Mouse (Mus musculus): ENCODE measurements around the gene Fam117a. TPM values are rescaled to one million over a fixed set of nuclear protein-coding genes. Genes with fewer than 3 reads are reported as not detected.

Gene Fam117a
- 20.8 and 22.7 TPM in 2 replicates for polyA plus RNA-seq (2012; rRNA removed)

GRCm38 (mm10) chr11:95336568-95337128, at the start of gene Fam117a:
Fam117a (plus strand) TSS chr11:95337018.
- H3K27me3 ChIP-seq (replicated peaks; ENCODE audit: control insufficient read depth, insufficient read depth, low read length): no peaks in the 10 kb centered on the region
- no peak for TF ChIP-seq CTCF (conservative IDR thresholded peaks at IDR 0.05; ENCODE audit: insufficient read depth, insufficient read length, low read depth, low read length)
- TF ChIP-seq POLR2A (IDR thresholded peaks at IDR 0.05; ENCODE audit: low read depth, low read length): no peak
- peaks cover 17% of the 10 kb centered on the region; the same call in 1 of the 2 replicates for H3K4me1 ChIP-seq (ENCODE audit: control insufficient read depth, insufficient read depth, low read length)
- H3K36me3 ChIP-seq (ENCODE audit: control insufficient read depth, insufficient read depth, low read length): no peaks in the 10 kb centered on the region
- H3K4me3 ChIP-seq (ENCODE audit: insufficient read depth, low read depth, low read length): peak within 1 kb of the TSS; percentile 87
- H3K27ac ChIP-seq (ENCODE audit: insufficient read depth, low read depth, low read length): peak within 1 kb of the TSS; percentile 33; the same call in 1 of the 2 replicates
- 2% methylated on average over 24 of the region's 27 CpGs for WGBS
- DNase-seq: peak; percentile 95

DNA sequence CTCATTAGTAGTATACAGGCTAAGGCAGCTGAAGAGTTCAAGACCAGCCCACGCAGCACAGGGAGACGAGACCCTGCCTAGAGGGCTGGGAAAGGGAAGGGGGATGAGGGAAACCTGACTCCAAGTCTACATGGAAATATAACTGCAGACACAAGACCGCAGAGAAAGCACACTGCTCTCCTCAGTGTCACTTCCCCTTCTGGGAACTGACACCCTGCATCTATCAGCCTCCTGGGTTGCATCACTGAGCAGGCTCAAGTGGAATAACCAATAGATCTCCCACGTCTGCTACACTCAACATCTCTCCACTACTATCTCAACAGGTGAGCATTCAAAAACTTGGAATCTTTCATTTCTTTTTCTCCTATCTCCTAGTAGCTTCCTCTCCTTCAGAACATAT, 44.8 kb upstream of the Fam117a start:
- Histone ChIP-seq H3K4me3 (ENCODE audit: insufficient read depth, low read depth, low read length) (no peak overlapping the region), H3K27me3 (replicated peaks; ENCODE audit: control insufficient read depth, insufficient read depth, low read length) (no peaks in the 10 kb centered on the region), H3K27ac (ENCODE audit: insufficient read depth, low read depth, low read length) (no peak overlapping the region), H3K4me1 (ENCODE audit: control insufficient read depth, insufficient read depth, low read length) (no peaks in the 10 kb centered on the region), H3K36me3 (ENCODE audit: control insufficient read depth, insufficient read depth, low read length) (peaks cover 9% of the 10 kb centered on the region)
- no peak for DNase-seq
- TF ChIP-seq CTCF (conservative IDR thresholded peaks at IDR 0.05; ENCODE audit: insufficient read depth, insufficient read length, low read depth, low read length): no peak
- no peak for TF ChIP-seq POLR2A (IDR thresholded peaks at IDR 0.05; ENCODE audit: low read depth, low read length)
- 68% methylated on average over 4 of the region's 4 CpGs for whole genome bisulfite sequencing

DNA sequence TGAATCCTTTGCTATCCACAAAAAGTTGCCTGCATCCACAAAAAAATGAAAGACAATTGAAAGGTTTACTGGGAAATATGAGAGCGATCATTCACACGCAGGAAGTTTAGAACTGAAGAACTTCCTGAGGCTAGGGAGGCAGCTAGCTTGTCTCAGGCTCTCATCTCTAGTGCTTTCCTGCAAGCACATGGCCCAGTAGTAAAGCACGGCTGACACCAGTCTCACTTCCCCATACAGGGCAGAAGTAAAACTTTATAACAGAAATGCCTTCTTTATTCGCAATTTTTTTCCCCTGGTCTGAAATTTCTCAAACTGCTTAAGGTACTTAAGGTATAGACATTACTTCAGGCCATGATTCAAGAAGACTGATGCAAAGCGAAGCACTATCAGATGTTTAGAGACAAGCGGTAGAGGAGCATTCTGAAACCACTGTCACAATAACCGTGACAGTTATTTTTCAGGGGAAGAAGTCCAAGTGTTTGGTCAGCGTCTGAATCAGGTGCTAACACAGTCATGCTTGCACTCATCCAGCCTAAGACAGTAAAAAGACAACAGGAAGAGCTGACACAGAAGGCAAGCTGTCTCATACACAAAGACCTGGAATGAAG, 43.7 kb upstream of the Fam117a start:
- peaks cover 12% of the 10 kb centered on the region for H3K36me3 ChIP-seq (ENCODE audit: control insufficient read depth, insufficient read depth, low read length)

DNA sequence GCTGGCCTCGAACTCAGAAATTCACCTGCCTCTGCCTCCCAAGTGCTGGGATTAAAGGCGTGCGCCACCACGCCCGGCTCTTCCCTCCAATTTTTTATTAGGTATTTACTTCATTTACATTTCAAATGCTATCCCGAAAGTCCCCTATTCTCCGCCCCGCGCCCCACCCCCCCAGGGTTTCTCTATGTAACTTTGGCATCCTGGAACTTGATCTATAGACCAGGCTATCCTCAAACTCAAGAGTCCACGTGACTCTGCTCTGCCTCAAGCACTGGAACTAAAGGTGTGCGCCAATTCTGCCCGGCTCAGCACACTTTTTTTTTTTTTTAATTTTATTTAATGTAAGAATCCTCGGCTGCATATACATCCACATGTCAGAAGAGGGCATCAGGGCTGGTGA, 41.1 kb upstream of the Fam117a start:
- no peak for TF ChIP-seq CTCF (conservative IDR thresholded peaks at IDR 0.05; ENCODE audit: insufficient read depth, insufficient read length, low read depth, low read length)
- no peak for TF ChIP-seq POLR2A (IDR thresholded peaks at IDR 0.05; ENCODE audit: low read depth, low read length)
- no peak for DNase-seq
- no peaks in the 10 kb centered on the region for H3K27me3 ChIP-seq (replicated peaks; ENCODE audit: control insufficient read depth, insufficient read depth, low read length)
- no peak overlapping the region for H3K4me3 ChIP-seq (ENCODE audit: insufficient read depth, low read depth, low read length)
- peaks cover 13% of the 10 kb centered on the region for H3K36me3 ChIP-seq (ENCODE audit: control insufficient read depth, insufficient read depth, low read length)
- no peaks in the 10 kb centered on the region for H3K4me1 ChIP-seq (ENCODE audit: control insufficient read depth, insufficient read depth, low read length)
- no peak overlapping the region for H3K27ac ChIP-seq (ENCODE audit: insufficient read depth, low read depth, low read length)
- 92% methylated on average over 13 of the region's 13 CpGs for WGBS

More for the DNA sequence above, 43.7 kb upstream of the Fam117a start:
- TF ChIP-seq POLR2A (IDR thresholded peaks at IDR 0.05; ENCODE audit: low read depth, low read length) (no peak), CTCF (conservative IDR thresholded peaks at IDR 0.05; ENCODE audit: insufficient read depth, insufficient read length, low read depth, low read length) (no peak)
- 67% methylated on average over 8 of the region's 8 CpGs for WGBS
- no peaks in the 10 kb centered on the region for H3K27me3 ChIP-seq (replicated peaks; ENCODE audit: control insufficient read depth, insufficient read depth, low read length)
- H3K4me1 ChIP-seq (ENCODE audit: control insufficient read depth, insufficient read depth, low read length): no peaks in the 10 kb centered on the region
- no peak for DNase-seq
- H3K27ac ChIP-seq (ENCODE audit: insufficient read depth, low read depth, low read length): peak overlapping the region; percentile 41; the same call in 1 of the 2 replicates
- no peak overlapping the region for H3K4me3 ChIP-seq (ENCODE audit: insufficient read depth, low read depth, low read length)

- DNase-seq: peak; percentile 29
- no peaks in the 10 kb centered on the region for H3K27me3 ChIP-seq (replicated peaks; ENCODE audit: control insufficient read depth, insufficient read depth, low read length)
Observed at GRCm38 (mm10) chr11:95298146-95298545, 38.7 kb upstream of the Fam117a start.

GRCm38 (mm10) chr11:95299886-95300285, 36.9 kb upstream of the Fam117a start:
- Histone ChIP-seq H3K27me3 (replicated peaks; ENCODE audit: control insufficient read depth, insufficient read depth, low read length) (no peaks in the 10 kb centered on the region), H3K4me1 (ENCODE audit: control insufficient read depth, insufficient read depth, low read length) (no peaks in the 10 kb centered on the region), H3K27ac (ENCODE audit: insufficient read depth, low read depth, low read length) (no peak overlapping the region), H3K36me3 (ENCODE audit: control insufficient read depth, insufficient read depth, low read length) (peaks cover 8% of the 10 kb centered on the region), H3K4me3 (ENCODE audit: insufficient read depth, low read depth, low read length) (no peak overlapping the region)
- WGBS: 80% methylated on average over 12 of the region's 12 CpGs
- DNase-seq: no peak
- no peak for TF ChIP-seq POLR2A (IDR thresholded peaks at IDR 0.05; ENCODE audit: low read depth, low read length)
- TF ChIP-seq CTCF (conservative IDR thresholded peaks at IDR 0.05; ENCODE audit: insufficient read depth, insufficient read length, low read depth, low read length): no peak

More at GRCm38 (mm10) chr11:95298146-95298545, 38.7 kb upstream of the Fam117a start:
- 14% methylated on average over 2 of the region's 2 CpGs for whole genome bisulfite sequencing
- Histone ChIP-seq H3K27ac (ENCODE audit: insufficient read depth, low read depth, low read length) (no peak overlapping the region), H3K4me1 (ENCODE audit: control insufficient read depth, insufficient read depth, low read length) (no peaks in the 10 kb centered on the region), H3K36me3 (ENCODE audit: control insufficient read depth, insufficient read depth, low read length) (peaks cover 13% of the 10 kb centered on the region), H3K4me3 (ENCODE audit: insufficient read depth, low read depth, low read length) (no peak overlapping the region)
- peak; percentile 88 for TF ChIP-seq CTCF (conservative IDR thresholded peaks at IDR 0.05; ENCODE audit: insufficient read depth, insufficient read length, low read depth, low read length)
- TF ChIP-seq POLR2A (IDR thresholded peaks at IDR 0.05; ENCODE audit: low read depth, low read length): no peak

GRCm38 (mm10) chr11:95301772-95302171, 35.0 kb upstream of the Fam117a start:
- Histone ChIP-seq H3K4me3 (ENCODE audit: insufficient read depth, low read depth, low read length) (no peak overlapping the region), H3K27ac (ENCODE audit: insufficient read depth, low read depth, low read length) (no peak overlapping the region), H3K4me1 (ENCODE audit: control insufficient read depth, insufficient read depth, low read length) (no peaks in the 10 kb centered on the region), H3K36me3 (ENCODE audit: control insufficient read depth, insufficient read depth, low read length) (peaks cover 6% of the 10 kb centered on the region), H3K27me3 (replicated peaks; ENCODE audit: control insufficient read depth, insufficient read depth, low read length) (no peaks in the 10 kb centered on the region)
- DNase-seq: peak; percentile 28
- 64% methylated on average over 3 of the region's 3 CpGs for WGBS
- TF ChIP-seq POLR2A (IDR thresholded peaks at IDR 0.05; ENCODE audit: low read depth, low read length): no peak
- TF ChIP-seq CTCF (conservative IDR thresholded peaks at IDR 0.05; ENCODE audit: insufficient read depth, insufficient read length, low read depth, low read length): no peak

Measured in kidney, adult 2 months (tissue).